Mouse (Mus musculus): ENCODE measurements around the gene Myo5c. TPM values are rescaled to one million over a fixed set of nuclear protein-coding genes. Genes with fewer than 3 reads are reported as not detected.

Myo5c gene
- polyA plus RNA-seq, 2 experiments = 0.41 to 0.52 TPM

- Histone ChIP-seq H3K27me3 (ENCODE audit: control insufficient read depth, insufficient read depth, low read length) (no peaks in the 10 kb centered on the region), H3K36me3 (replicated peaks; ENCODE audit: control insufficient read depth, insufficient read depth, low read depth) (no peaks in the 10 kb centered on the region), H3K4me1 (replicated peaks; ENCODE audit: control insufficient read depth in 2 of 2, insufficient read depth in 2 of 2, low read length in 1 of 2) (no peaks in the 10 kb centered on the region), H3K27ac (no peak overlapping the region), H3K4me2 (ENCODE audit: low read depth) (no peak overlapping the region), H3K4me3 (ENCODE audit: insufficient read depth in 1 of 2, low read depth in 2 of 2, low read length in 2 of 2) (no peak overlapping the region), H3K9me3 (ENCODE audit: control insufficient read depth, low read length) (no peaks in the 10 kb centered on the region), H3K9ac (replicated peaks) (no peak overlapping the region)
- DNase-seq (ENCODE audit: low read depth in 3 of 3, low spot score in 3 of 3) = no peak
- no peak for TF ChIP-seq CTCF (IDR thresholded peaks at IDR 0.05; ENCODE audit: low read depth)
- TF ChIP-seq EP300 (IDR thresholded peaks at IDR 0.05; ENCODE audit: low read depth) = no peak
- WGBS (ENCODE audit: insufficient replicate concordance) = 59% methylated on average over 2 of the region's 2 CpGs
- ATAC-seq (ENCODE audit: insufficient read depth) = no peak
These were observed 50.4 kb downstream of the Myo5c start for GRCm38 (mm10) chr9:75282179-75282578.

GRCm38 (mm10) chr9:75282830-75283229, 51.0 kb downstream of the Myo5c start:
- DNase-seq (ENCODE audit: low read depth in 3 of 3, low spot score in 3 of 3) (peak in 1 of 3 experiments; percentile 26), ATAC-seq (ENCODE audit: insufficient read depth) (no peak)
- Histone ChIP-seq H3K4me1 (replicated peaks; ENCODE audit: control insufficient read depth in 2 of 2, insufficient read depth in 2 of 2, low read length in 1 of 2) (no peaks in the 10 kb centered on the region), H3K27ac (no peak overlapping the region), H3K27me3 (ENCODE audit: control insufficient read depth, insufficient read depth, low read length) (no peaks in the 10 kb centered on the region), H3K9ac (replicated peaks) (no peak overlapping the region), H3K4me2 (ENCODE audit: low read depth) (no peak overlapping the region), H3K9me3 (ENCODE audit: control insufficient read depth, low read length) (no peaks in the 10 kb centered on the region), H3K4me3 (ENCODE audit: insufficient read depth in 1 of 2, low read depth in 2 of 2, low read length in 2 of 2) (no peak overlapping the region), H3K36me3 (replicated peaks; ENCODE audit: control insufficient read depth, insufficient read depth, low read depth) (no peaks in the 10 kb centered on the region)
- TF ChIP-seq EP300 (IDR thresholded peaks at IDR 0.05; ENCODE audit: low read depth) (no peak), CTCF (IDR thresholded peaks at IDR 0.05; ENCODE audit: low read depth) (peak; percentile 70)
- WGBS (ENCODE audit: insufficient replicate concordance) = 7% methylated on average over 3 of the region's 3 CpGs

- ATAC-seq (ENCODE audit: insufficient read depth) = no peak
- Histone ChIP-seq H3K4me2 (ENCODE audit: low read depth) (no peak overlapping the region), H3K4me1 (replicated peaks; ENCODE audit: control insufficient read depth in 2 of 2, insufficient read depth in 2 of 2, low read length in 1 of 2) (no peaks in the 10 kb centered on the region)
These were observed 51.8 kb downstream of the Myo5c start for GRCm38 (mm10) chr9:75283636-75284035.

GRCm38 (mm10) chr9:75285363-75285762, 53.5 kb downstream of the Myo5c start:
- no peaks in the 10 kb centered on the region for H3K9me3 ChIP-seq (ENCODE audit: control insufficient read depth, low read length)
- no peak overlapping the region for H3K27ac ChIP-seq
- no peaks in the 10 kb centered on the region for H3K27me3 ChIP-seq (ENCODE audit: control insufficient read depth, insufficient read depth, low read length)
- DNase-seq (ENCODE audit: low read depth in 3 of 3, low spot score in 3 of 3) (no peak), ATAC-seq (ENCODE audit: insufficient read depth) (no peak)
- TF ChIP-seq EP300 (IDR thresholded peaks at IDR 0.05; ENCODE audit: low read depth) = no peak
- 0 out of 2 replicates have a peak, but pooled peaks have one; percentile 14 for TF ChIP-seq CTCF (IDR thresholded peaks at IDR 0.05; ENCODE audit: low read depth)
- no peak overlapping the region for H3K9ac ChIP-seq (replicated peaks)
- H3K4me2 ChIP-seq (ENCODE audit: low read depth) = no peak overlapping the region
- H3K4me1 ChIP-seq (replicated peaks; ENCODE audit: control insufficient read depth in 2 of 2, insufficient read depth in 2 of 2, low read length in 1 of 2) = no peaks in the 10 kb centered on the region
- H3K4me3 ChIP-seq (ENCODE audit: insufficient read depth in 1 of 2, low read depth in 2 of 2, low read length in 2 of 2) = no peak overlapping the region
- no peaks in the 10 kb centered on the region for H3K36me3 ChIP-seq (replicated peaks; ENCODE audit: control insufficient read depth, insufficient read depth, low read depth)
- WGBS (ENCODE audit: insufficient replicate concordance) = 59% methylated on average over 6 of the region's 6 CpGs

More at GRCm38 (mm10) chr9:75283636-75284035, 51.8 kb downstream of the Myo5c start:
- WGBS (ENCODE audit: insufficient replicate concordance) = 34% methylated on average over 8 of the region's 8 CpGs
- Histone ChIP-seq H3K36me3 (replicated peaks; ENCODE audit: control insufficient read depth, insufficient read depth, low read depth) (no peaks in the 10 kb centered on the region), H3K27ac (no peak overlapping the region), H3K4me3 (ENCODE audit: insufficient read depth in 1 of 2, low read depth in 2 of 2, low read length in 2 of 2) (no peak overlapping the region), H3K9me3 (ENCODE audit: control insufficient read depth, low read length) (no peaks in the 10 kb centered on the region), H3K27me3 (ENCODE audit: control insufficient read depth, insufficient read depth, low read length) (no peaks in the 10 kb centered on the region), H3K9ac (replicated peaks) (no peak overlapping the region)
- no peak for DNase-seq (ENCODE audit: low read depth in 3 of 3, low spot score in 3 of 3)
- TF ChIP-seq CTCF (IDR thresholded peaks at IDR 0.05; ENCODE audit: low read depth) = no peak
- TF ChIP-seq EP300 (IDR thresholded peaks at IDR 0.05; ENCODE audit: low read depth) = no peak

- Histone ChIP-seq H3K36me3 (replicated peaks; ENCODE audit: control insufficient read depth, insufficient read depth, low read depth) (no peaks in the 10 kb centered on the region), H3K9me3 (ENCODE audit: control insufficient read depth, low read length) (no peaks in the 10 kb centered on the region), H3K27me3 (ENCODE audit: control insufficient read depth, insufficient read depth, low read length) (no peaks in the 10 kb centered on the region), H3K4me1 (replicated peaks; ENCODE audit: control insufficient read depth in 2 of 2, insufficient read depth in 2 of 2, low read length in 1 of 2) (no peaks in the 10 kb centered on the region), H3K27ac (no peak overlapping the region), H3K9ac (replicated peaks) (no peak overlapping the region), H3K4me2 (ENCODE audit: low read depth) (no peak overlapping the region), H3K4me3 (ENCODE audit: insufficient read depth in 1 of 2, low read depth in 2 of 2, low read length in 2 of 2) (no peak overlapping the region)
- TF ChIP-seq CTCF (IDR thresholded peaks at IDR 0.05; ENCODE audit: low read depth) = no peak
- TF ChIP-seq EP300 (IDR thresholded peaks at IDR 0.05; ENCODE audit: low read depth) = no peak
- no peak for ATAC-seq (ENCODE audit: insufficient read depth)
- 67% methylated on average over 6 of the region's 6 CpGs for WGBS (ENCODE audit: insufficient replicate concordance)
- no peak for DNase-seq (ENCODE audit: low read depth in 3 of 3, low spot score in 3 of 3)
These were observed 55.8 kb downstream of the Myo5c start for GRCm38 (mm10) chr9:75287636-75288035.
